Mouse (Mus musculus) intestine, postnatal 0 days (tissue): ENCODE measurements around the gene Hmga2. TPM values are rescaled to one million over a fixed set of nuclear protein-coding genes. Genes with fewer than 3 reads are reported as not detected.
"Not testable (repeated sequence)": the region's sequence is repeated elsewhere in the genome, so short reads cannot be mapped to it uniquely, and the experiment has no call there.

Experiments used
- ATAC-seq: fragments of 200-750 bp; cut with Nextera tagmentation; 2 replicates; pipeline ENCODE4 v1.8.0; 2017; ENCODE audit warnings: mild to moderate bottlenecking, moderate TSS enrichment, moderate library complexity
- H3K27ac ChIP-seq: fragments of 300-500 bp; sonication (generic); 2 replicates; pipeline ENCODE4 v1.5.1; 2014; ENCODE audit warnings: mild to moderate bottlenecking, low read depth, low read length, moderate library complexity
- H3K27me3 ChIP-seq: fragments of 300-500 bp; sonication (generic); replicated peaks from 2 replicates; pipeline ENCODE4 v1.6.1; 2014; ENCODE audit warnings: low read length, mixed read lengths; ENCODE audit not compliant: control insufficient read depth, insufficient read depth
- H3K36me3 ChIP-seq: fragments of 300-500 bp; sonication (generic); 2 replicates; pipeline ENCODE4 v1.6.1; 2014; ENCODE audit warnings: mild to moderate bottlenecking, moderate library complexity; ENCODE audit not compliant: control insufficient read depth, insufficient read depth
- H3K4me1 ChIP-seq: fragments of 300-500 bp; sonication (generic); replicated peaks from 2 replicates; pipeline ENCODE4 v1.6.1; 2014; ENCODE audit warnings: antibody characterized with exemption, low read length, mixed read lengths; ENCODE audit not compliant: control insufficient read depth, insufficient read depth
- H3K4me2 ChIP-seq: fragments of 300-500 bp; sonication (generic); replicated peaks from 2 replicates; pipeline ENCODE4 v1.6.1; 2014; ENCODE audit warnings: low read depth, mild to moderate bottlenecking, moderate library complexity
- H3K4me3 ChIP-seq: fragments of 300-500 bp; sonication (generic); 2 replicates; pipeline ENCODE4 v1.5.1; 2014; ENCODE audit warnings: low read depth, low read length
- H3K9ac ChIP-seq: fragments of 300-500 bp; sonication (generic); 2 replicates; pipeline ENCODE4 v1.6.1; 2014; ENCODE audit warnings: mild to moderate bottlenecking, low read depth, low read length
- H3K9me3 ChIP-seq: fragments of 300-500 bp; sonication (generic); 2 replicates; pipeline ENCODE4 v1.6.1; 2016; ENCODE audit warnings: mixed run types; ENCODE audit not compliant: control insufficient read depth
- CTCF ChIP-seq: sonication (generic); IDR thresholded peaks from 2 replicates; pipeline ENCODE4 v1.5.1; 2016; ENCODE audit warnings: low read depth, mild to moderate bottlenecking, control low read depth, antibody characterized with exemption, moderate library complexity
- WGBS: fragments of 180-500 bp; shearing (Covaris S2); extraction: QIAGEN DNeasy Blood & Tissue Kit; methylation state at CpG from one replicate; pipeline ENCODE4 v1.1.7; 2014; 5-methylcytosine and 5-hydroxymethylcytosine counted together
- polyA plus RNA-seq: library from polyadenylated mRNA; unstranded; fragments of >200 nt; fragmentation: Nextera tagmentation; extraction: Ambion mirVana; gene quantifications from 2 replicates; pipeline ENCODE4 v1.2.1, GENCODE M21; 2015

The Hmga2 gene
- polyA plus RNA-seq, 1 experiment from 2014 or later: 4.3 TPM

GRCm38 (mm10) chr10:120345325-120345724 lies 130.9 kb downstream of the Hmga2 start:
- Histone ChIP-seq H3K4me3 (no peak overlapping the region), H3K9ac (no peak overlapping the region), H3K4me2 (no peak overlapping the region), H3K4me1 (no peaks in the 10 kb centered on the region), H3K36me3 (no peaks in the 10 kb centered on the region), H3K27me3 (no peaks in the 10 kb centered on the region), H3K27ac (no peak overlapping the region), H3K9me3 (no peaks in the 10 kb centered on the region)
- TF ChIP-seq CTCF: no peak
- WGBS: 90% methylated on average over 6 of the region's 6 CpGs
- ATAC-seq: no peak

GRCm38 (mm10) chr10:120344558-120345318 lies 131.5 kb downstream of the Hmga2 start:
- no peak overlapping the region for H3K9ac ChIP-seq
- H3K36me3 ChIP-seq: no peaks in the 10 kb centered on the region
- no peak for ATAC-seq
- H3K4me1 ChIP-seq: no peaks in the 10 kb centered on the region
- no peaks in the 10 kb centered on the region for H3K9me3 ChIP-seq
- H3K4me2 ChIP-seq: no peak overlapping the region
- TF ChIP-seq CTCF: no peak
- H3K4me3 ChIP-seq: no peak overlapping the region
- WGBS: 87% methylated on average over 16 of the region's 16 CpGs
- no peaks in the 10 kb centered on the region for H3K27me3 ChIP-seq
- no peak overlapping the region for H3K27ac ChIP-seq

GRCm38 (mm10) chr10:120339906-120340305 lies 136.4 kb downstream of the Hmga2 start:
- H3K4me3 ChIP-seq, H3K27me3 ChIP-seq, H3K4me2 ChIP-seq, H3K9me3 ChIP-seq, H3K27ac ChIP-seq, H3K9ac ChIP-seq, H3K36me3 ChIP-seq, H3K4me1 ChIP-seq, ATAC-seq: not testable (repeated sequence)
- 93% methylated on average over 2 of the region's 2 CpGs for WGBS

- no peak for TF ChIP-seq CTCF
- H3K4me2 ChIP-seq: no peak overlapping the region
- no peak overlapping the region for H3K27ac ChIP-seq
- no peak overlapping the region for H3K9ac ChIP-seq
- no peak overlapping the region for H3K4me3 ChIP-seq
- no peaks in the 10 kb centered on the region for H3K27me3 ChIP-seq
- no peaks in the 10 kb centered on the region for H3K4me1 ChIP-seq
- H3K9me3 ChIP-seq: no peaks in the 10 kb centered on the region
- ATAC-seq: no peak
- WGBS: 86% methylated on average over 4 of the region's 4 CpGs
- H3K36me3 ChIP-seq: no peaks in the 10 kb centered on the region
These were observed 136.9 kb downstream of the Hmga2 start for GRCm38 (mm10) chr10:120339324-120339723.

GRCm38 (mm10) chr10:120338841-120339240 lies 137.4 kb downstream of the Hmga2 start:
- Histone ChIP-seq H3K9me3 (no peaks in the 10 kb centered on the region), H3K36me3 (no peaks in the 10 kb centered on the region), H3K9ac (no peak overlapping the region), H3K4me1 (no peaks in the 10 kb centered on the region), H3K4me2 (no peak overlapping the region), H3K27me3 (no peaks in the 10 kb centered on the region), H3K27ac (no peak overlapping the region), H3K4me3 (no peak overlapping the region)
- TF ChIP-seq CTCF: no peak
- WGBS: 77% methylated on average over 5 of the region's 5 CpGs
- ATAC-seq: no peak

- ATAC-seq, H3K27ac ChIP-seq, H3K36me3 ChIP-seq, H3K9me3 ChIP-seq, H3K9ac ChIP-seq, H3K4me2 ChIP-seq, H3K27me3 ChIP-seq, H3K4me3 ChIP-seq, H3K4me1 ChIP-seq: not testable (repeated sequence)
- WGBS: 100% methylated on average over 1 of the region's 1 CpGs
These were observed 137.8 kb downstream of the Hmga2 start for GRCm38 (mm10) chr10:120338431-120338830.

- H3K36me3 ChIP-seq: no peaks in the 10 kb centered on the region
- 94% methylated on average over 14 of the region's 14 CpGs for WGBS
- H3K9me3 ChIP-seq: no peaks in the 10 kb centered on the region
- no peaks in the 10 kb centered on the region for H3K27me3 ChIP-seq
- no peak overlapping the region for H3K9ac ChIP-seq
- no peak for ATAC-seq
- no peak overlapping the region for H3K27ac ChIP-seq
- no peaks in the 10 kb centered on the region for H3K4me1 ChIP-seq
- no peak overlapping the region for H3K4me3 ChIP-seq
- no peak overlapping the region for H3K4me2 ChIP-seq
- TF ChIP-seq CTCF: no peak
These were observed 148.3 kb downstream of the Hmga2 start for GRCm38 (mm10) chr10:120327946-120328345.
